Mouse (Mus musculus) urinary bladder, adult 18-20 months (tissue): ENCODE results near the gene Fbxo8.

ENCODE experiments used
- DNase-seq, 2 experiments: peaks; one replicate each; pipeline ENCODE4 v3.0.0; 2022; ENCODE audit warnings: low spot score in 2 of 2, mixed read lengths in 2 of 2

The Fbxo8 gene

GRCm38 (mm10) chr8:56611736-56612135 is 60.8 kb downstream of the Fbxo8 start:
- no peak for DNase-seq

GRCm38 (mm10) chr8:56614235-56614634 is 63.3 kb downstream of the Fbxo8 start:
- DNase-seq = no peak

- no peak for DNase-seq
Observed at GRCm38 (mm10) chr8:56615005-56615404, 64.1 kb downstream of the Fbxo8 start.

- DNase-seq = peak in 1 of 2 experiments; percentile 21
Observed at GRCm38 (mm10) chr8:56616260-56616659, 65.4 kb downstream of the Fbxo8 start.

- no peak for DNase-seq
Observed at GRCm38 (mm10) chr8:56617271-56617670, 66.4 kb downstream of the Fbxo8 start.

GRCm38 (mm10) chr8:56619056-56619455 is 68.2 kb downstream of the Fbxo8 start:
- no peak for DNase-seq

GRCm38 (mm10) chr8:56619571-56619970 is 68.7 kb downstream of the Fbxo8 start:
- DNase-seq = no peak

- DNase-seq = no peak
Observed at GRCm38 (mm10) chr8:56620691-56621090, 69.8 kb downstream of the Fbxo8 start.

- no peak for DNase-seq
Observed at GRCm38 (mm10) chr8:56621093-56621492, 70.2 kb downstream of the Fbxo8 start.

GRCm38 (mm10) chr8:56622470-56623024 is 71.7 kb downstream of the Fbxo8 start:
- DNase-seq = no peak

- DNase-seq = no peak
Observed at GRCm38 (mm10) chr8:56623346-56623745, 72.5 kb downstream of the Fbxo8 start.

GRCm38 (mm10) chr8:56629160-56629559 is 78.3 kb downstream of the Fbxo8 start:
- no peak for DNase-seq

GRCm38 (mm10) chr8:56639277-56639676 is 88.4 kb downstream of the Fbxo8 start:
- DNase-seq = no peak
